Mouse (Mus musculus) neural tube, embryonic 12.5 days (tissue): Measurements from ENCODE around the gene Ccdc159. TPM values are rescaled to one million over a fixed set of nuclear protein-coding genes. Genes with fewer than 3 reads are reported as not detected.

Experiments
- ATAC-seq: fragments of 200-750 bp; cut with Nextera tagmentation; 2 replicates; pipeline ENCODE4 v1.8.0; 2017; ENCODE audit warnings: low read depth, mild to moderate bottlenecking, moderate TSS enrichment, moderate library complexity; ENCODE audit not compliant: low FRiP score
- H3K27ac ChIP-seq: fragments of 300-500 bp; sonication (generic); 2 replicates; pipeline ENCODE4 v1.5.1; 2016
- H3K27me3 ChIP-seq: fragments of 300-500 bp; sonication (generic); replicated peaks from 2 replicates; pipeline ENCODE4 v1.6.1; 2016; ENCODE audit warnings: mild to moderate bottlenecking
- H3K36me3 ChIP-seq: fragments of 300-500 bp; sonication (generic); 2 replicates; pipeline ENCODE4 v1.6.1; 2016; ENCODE audit warnings: mild to moderate bottlenecking
- H3K4me1 ChIP-seq: fragments of 300-500 bp; sonication (generic); 2 replicates; pipeline ENCODE4 v1.6.1; 2016
- H3K4me2 ChIP-seq: fragments of 300-500 bp; sonication (generic); replicated peaks from 2 replicates; pipeline ENCODE4 v1.6.1; 2016; ENCODE audit warnings: mild to moderate bottlenecking
- H3K4me3 ChIP-seq: fragments of 300-500 bp; sonication (generic); 2 replicates; pipeline ENCODE4 v1.5.1; 2016
- H3K9ac ChIP-seq: fragments of 300-500 bp; sonication (generic); 2 replicates; pipeline ENCODE4 v1.6.1; 2016; ENCODE audit warnings: mild to moderate bottlenecking
- H3K9me3 ChIP-seq: fragments of 300-500 bp; sonication (generic); 2 replicates; pipeline ENCODE4 v1.6.1; 2016; ENCODE audit warnings: mild to moderate bottlenecking
- WGBS: fragments of 180-500 bp; shearing (Covaris S2); methylation state at CpG from one replicate; pipeline ENCODE4 v1.1.7; 2016; 5-methylcytosine and 5-hydroxymethylcytosine counted together
- polyA plus RNA-seq: library from polyadenylated mRNA; unstranded; fragments of >200 nt; fragmentation: Nextera tagmentation; extraction: Ambion mirVana; gene quantifications from 2 replicates; pipeline ENCODE4 v1.2.1, GENCODE M21; 2016

The Ccdc159 gene
- polyA plus RNA-seq, 1 experiment from 2014 or later: 6.4 TPM

- peaks cover 7% of the 10 kb centered on the region; the same call in 1 of the 2 replicates for H3K4me1 ChIP-seq
- H3K27ac ChIP-seq: no peak overlapping the region
- peaks cover 3% of the 10 kb centered on the region; the same call in 1 of the 2 replicates for H3K27me3 ChIP-seq
- H3K4me3 ChIP-seq: no peak overlapping the region
- H3K9me3 ChIP-seq: no peaks in the 10 kb centered on the region
- WGBS: 11% methylated on average over 3 of the region's 3 CpGs
- no peaks in the 10 kb centered on the region for H3K36me3 ChIP-seq
- no peak overlapping the region for H3K4me2 ChIP-seq
- no peak for ATAC-seq
- H3K9ac ChIP-seq: no peak overlapping the region
Observed at GRCm38 (mm10) chr9:21953600-21953999, 26.3 kb downstream of the Ccdc159 start.

- peak overlapping the region; percentile 60 for H3K4me2 ChIP-seq
Observed at GRCm38 (mm10) chr9:21954635-21955034, 27.4 kb downstream of the Ccdc159 start.

GRCm38 (mm10) chr9:21955225-21955569, 27.9 kb downstream of the Ccdc159 start:
- ATAC-seq: peak; percentile 69
- Histone ChIP-seq H3K27me3 (peaks cover 13% of the 10 kb centered on the region), H3K36me3 (no peaks in the 10 kb centered on the region), H3K27ac (0 out of 2 replicates have a peak overlapping the region, but pooled peaks have one; percentile 57), H3K9me3 (no peaks in the 10 kb centered on the region), H3K4me1 (peaks cover 7% of the 10 kb centered on the region; the same call in 1 of the 2 replicates), H3K9ac (no peak overlapping the region), H3K4me2 (peak overlapping the region; percentile 60), H3K4me3 (peak overlapping the region; percentile 67)
- 3% methylated on average over 18 of the region's 18 CpGs for WGBS

More at GRCm38 (mm10) chr9:21954635-21955034, 27.4 kb downstream of the Ccdc159 start:
- WGBS: 77% methylated on average over 3 of the region's 3 CpGs
- Histone ChIP-seq H3K9me3 (no peaks in the 10 kb centered on the region), H3K27ac (no peak overlapping the region), H3K4me3 (no peak overlapping the region), H3K27me3 (peaks cover 8% of the 10 kb centered on the region), H3K4me1 (peaks cover 7% of the 10 kb centered on the region; the same call in 1 of the 2 replicates), H3K9ac (no peak overlapping the region), H3K36me3 (no peaks in the 10 kb centered on the region)
- ATAC-seq: no peak

- no peaks in the 10 kb centered on the region for H3K36me3 ChIP-seq
- WGBS: under 1% methylated on average over 54 of the region's 54 CpGs
- peak; percentile 98 for ATAC-seq
- H3K4me3 ChIP-seq: peak within 1 kb of the TSS; percentile 67
- no peaks in the 10 kb centered on the region for H3K9me3 ChIP-seq
- peak within 1 kb of the TSS; percentile 78 for H3K27ac ChIP-seq
- peak within 1 kb of the TSS; percentile 60 for H3K4me2 ChIP-seq
- peaks cover 11% of the 10 kb centered on the region; the same call in 1 of the 2 replicates for H3K4me1 ChIP-seq
- H3K27me3 ChIP-seq: peaks cover 19% of the 10 kb centered on the region
- peak within 1 kb of the TSS; percentile 78 for H3K9ac ChIP-seq
Observed at GRCm38 (mm10) chr9:21955570-21956281, 28.5 kb downstream of the Ccdc159 start, which contains the start of gene Swsap1. Swsap1 (plus strand) TSS chr9:21955755.

- Histone ChIP-seq H3K9ac (no peak overlapping the region), H3K4me1 (peaks cover 36% of the 10 kb centered on the region), H3K4me2 (no peak overlapping the region), H3K27me3 (peaks cover 45% of the 10 kb centered on the region), H3K27ac (no peak overlapping the region), H3K4me3 (no peak overlapping the region), H3K36me3 (no peaks in the 10 kb centered on the region), H3K9me3 (no peaks in the 10 kb centered on the region)
- 84% methylated on average over 5 of the region's 5 CpGs for WGBS
- ATAC-seq: no peak
Observed at GRCm38 (mm10) chr9:21958372-21958771, 31.1 kb downstream of the Ccdc159 start.

GRCm38 (mm10) chr9:21959244-21959643, 32.0 kb downstream of the Ccdc159 start:
- H3K9me3 ChIP-seq: no peaks in the 10 kb centered on the region
- peaks cover 47% of the 10 kb centered on the region for H3K27me3 ChIP-seq
- no peaks in the 10 kb centered on the region for H3K36me3 ChIP-seq
- no peak overlapping the region for H3K9ac ChIP-seq
- no peak overlapping the region for H3K4me2 ChIP-seq
- H3K4me1 ChIP-seq: peaks cover 40% of the 10 kb centered on the region
- no peak overlapping the region for H3K4me3 ChIP-seq
- no peak overlapping the region for H3K27ac ChIP-seq
- 89% methylated on average over 7 of the region's 7 CpGs for WGBS
- ATAC-seq: no peak

GRCm38 (mm10) chr9:21960135-21960534, 32.9 kb downstream of the Ccdc159 start:
- Histone ChIP-seq H3K27me3 (peaks cover 47% of the 10 kb centered on the region), H3K27ac (no peak overlapping the region), H3K4me3 (no peak overlapping the region), H3K9ac (no peak overlapping the region), H3K9me3 (no peaks in the 10 kb centered on the region), H3K4me1 (peaks cover 40% of the 10 kb centered on the region), H3K36me3 (no peaks in the 10 kb centered on the region), H3K4me2 (peak overlapping the region; percentile 30; the same call in 1 of the 2 replicates)
- no peak for ATAC-seq
- 52% methylated on average over 9 of the region's 9 CpGs for WGBS

GRCm38 (mm10) chr9:21960558-21961208, 33.4 kb downstream of the Ccdc159 start:
- Histone ChIP-seq H3K36me3 (no peaks in the 10 kb centered on the region), H3K4me3 (no peak overlapping the region), H3K9me3 (no peaks in the 10 kb centered on the region), H3K4me1 (peaks cover 40% of the 10 kb centered on the region), H3K4me2 (peak overlapping the region; percentile 30), H3K27me3 (peaks cover 47% of the 10 kb centered on the region), H3K9ac (0 out of 2 replicates have a peak overlapping the region, but pooled peaks have one; percentile 29), H3K27ac (no peak overlapping the region)
- 9% methylated on average over 26 of the region's 26 CpGs for WGBS
- ATAC-seq: no peak

GRCm38 (mm10) chr9:21961366-21961980, 34.2 kb downstream of the Ccdc159 start:
- Histone ChIP-seq H3K4me1 (peaks cover 37% of the 10 kb centered on the region), H3K4me2 (peak overlapping the region; percentile 70), H3K36me3 (no peaks in the 10 kb centered on the region), H3K27ac (no peak overlapping the region), H3K9me3 (no peaks in the 10 kb centered on the region), H3K4me3 (peak overlapping the region; percentile 27; the same call in 1 of the 2 replicates), H3K9ac (no peak overlapping the region), H3K27me3 (peaks cover 47% of the 10 kb centered on the region)
- 1% methylated on average over 35 of the region's 35 CpGs for WGBS
- ATAC-seq: no peak

- Histone ChIP-seq H3K4me3 (peak overlapping the region; percentile 27), H3K4me1 (peaks cover 34% of the 10 kb centered on the region), H3K9ac (0 out of 2 replicates have a peak overlapping the region, but pooled peaks have one; percentile 29), H3K27ac (no peak overlapping the region), H3K27me3 (peaks cover 47% of the 10 kb centered on the region), H3K9me3 (no peaks in the 10 kb centered on the region), H3K36me3 (no peaks in the 10 kb centered on the region), H3K4me2 (peak overlapping the region; percentile 70)
- WGBS: under 1% methylated on average over 15 of the region's 15 CpGs
- peak; percentile 41 for ATAC-seq
Observed at GRCm38 (mm10) chr9:21962010-21962409, 34.7 kb downstream of the Ccdc159 start.

GRCm38 (mm10) chr9:21962416-21963059, 35.3 kb downstream of the Ccdc159 start:
- H3K9ac ChIP-seq: 0 out of 2 replicates have a peak overlapping the region, but pooled peaks have one; percentile 29
- peaks cover 34% of the 10 kb centered on the region for H3K4me1 ChIP-seq
- H3K4me3 ChIP-seq: peak overlapping the region; percentile 27
- H3K27ac ChIP-seq: no peak overlapping the region
- no peaks in the 10 kb centered on the region for H3K36me3 ChIP-seq
- H3K27me3 ChIP-seq: peaks cover 47% of the 10 kb centered on the region
- peak overlapping the region; percentile 70 for H3K4me2 ChIP-seq
- no peaks in the 10 kb centered on the region for H3K9me3 ChIP-seq
- ATAC-seq: peak; percentile 45; the same call in 1 of the 2 replicates
- WGBS: 2% methylated on average over 34 of the region's 34 CpGs
